Mouse (Mus musculus) E14TG2a.4 (cell line): ENCODE data around the gene Bmpr1b.

Source experiments
- CTCF ChIP-seq: conservative IDR thresholded peaks from 2 replicates; pipeline ENCODE4 v1.5.1; 2014; ENCODE audit warnings: low read length
- NANOG ChIP-seq: IDR thresholded peaks from 2 replicates; pipeline ENCODE4 v1.6.1; 2014; ENCODE audit warnings: borderline replicate concordance, low read length, mixed read lengths
- POU5F1 ChIP-seq: IDR thresholded peaks from 2 replicates; pipeline ENCODE4 v1.6.1; 2014; ENCODE audit warnings: low read length, borderline replicate concordance

DNA sequence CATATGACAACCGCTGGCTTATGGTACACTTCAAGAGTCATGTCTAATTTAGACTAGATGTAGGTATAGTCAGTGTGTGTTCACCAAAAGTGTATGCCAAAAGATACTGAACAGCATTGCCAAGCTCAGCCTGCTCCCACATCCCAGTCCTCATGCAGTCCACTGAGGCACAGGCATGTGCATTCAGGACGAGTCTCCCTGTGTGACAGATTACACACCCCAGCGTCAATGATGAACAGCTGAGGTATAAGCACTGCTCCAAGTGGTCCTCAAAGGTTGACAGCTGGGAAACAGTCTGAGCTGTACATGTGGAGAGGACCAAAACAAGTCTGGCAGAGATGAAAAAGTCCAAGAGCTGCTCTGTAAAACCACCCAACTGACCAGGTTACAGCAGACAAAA, 119.6 kb downstream of the Bmpr1b start:
- TF ChIP-seq CTCF (no peak), NANOG (no peak), POU5F1 (no peak)
